Mouse (Mus musculus) embryo, embryonic 9.5 days (tissue): Measurements from ENCODE around the gene Amdhd1.

Experiments
- DNase-seq: peaks from one replicate; pipeline ENCODE4 v3.0.0-alpha.2; 2017; ENCODE audit errors: extremely low spot score

The Amdhd1 gene

DNA sequence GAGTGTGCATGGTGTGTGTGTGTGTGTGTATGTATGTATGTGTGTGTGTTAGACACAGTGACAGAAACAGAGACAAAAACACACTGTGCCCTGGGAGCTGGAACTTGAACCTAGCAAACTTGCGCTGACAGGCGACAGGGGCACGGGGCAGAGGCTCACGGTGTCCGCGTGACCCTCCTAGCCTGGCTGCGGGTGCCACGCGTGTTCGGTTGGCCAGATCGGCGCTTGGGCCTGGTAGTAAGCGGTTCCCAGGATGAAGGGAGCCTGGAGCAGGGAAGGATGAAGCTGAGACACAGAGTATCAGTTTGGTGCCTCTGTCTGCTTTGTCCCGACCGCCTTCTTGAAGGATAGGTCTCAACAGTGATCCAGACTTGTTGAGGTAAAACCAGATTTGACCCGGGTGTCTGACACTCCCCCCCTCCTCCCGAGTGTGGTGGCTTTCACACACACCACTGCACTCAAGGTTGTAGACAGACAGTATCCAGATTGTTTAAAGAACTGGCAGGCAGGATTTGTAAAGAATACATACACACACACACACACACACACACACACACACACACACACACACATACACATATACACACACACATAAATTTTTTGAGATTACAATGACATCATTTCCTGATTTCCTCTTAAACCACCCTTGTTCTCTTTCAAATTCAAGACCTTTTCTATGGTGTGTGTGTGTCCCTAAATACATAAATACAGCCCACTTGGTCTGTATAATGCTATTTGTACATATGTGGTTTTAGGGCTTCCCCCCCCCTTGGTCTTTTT lies 788 bp upstream of the Amdhd1 start, which contains the start of gene Ccdc38:
Gene Ccdc38, plus strand, starts transcription at position 202 of the 780 bp plus-strand sequence.
- peak; percentile 12 for DNase-seq

DNA sequence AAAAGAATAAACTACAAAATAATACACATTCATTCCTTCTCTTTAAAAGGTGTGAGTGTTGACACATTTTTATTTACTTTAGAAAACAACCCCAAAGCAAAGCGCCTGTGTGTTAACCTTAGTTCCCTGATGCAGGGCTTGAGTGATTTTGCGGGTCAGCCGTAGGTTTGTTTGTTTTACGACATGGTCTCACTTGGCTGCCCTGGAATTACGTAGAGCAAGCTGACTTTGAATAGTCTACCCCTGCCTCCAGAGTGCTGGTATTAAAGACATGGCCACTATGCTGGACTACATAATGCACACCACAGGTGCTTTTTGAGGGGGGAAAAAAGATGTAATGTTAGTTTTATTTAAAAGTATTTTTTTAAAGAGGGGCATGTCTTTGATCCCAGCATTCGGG lies 1.0 kb downstream of the Amdhd1 start:
- no peak for DNase-seq

DNA sequence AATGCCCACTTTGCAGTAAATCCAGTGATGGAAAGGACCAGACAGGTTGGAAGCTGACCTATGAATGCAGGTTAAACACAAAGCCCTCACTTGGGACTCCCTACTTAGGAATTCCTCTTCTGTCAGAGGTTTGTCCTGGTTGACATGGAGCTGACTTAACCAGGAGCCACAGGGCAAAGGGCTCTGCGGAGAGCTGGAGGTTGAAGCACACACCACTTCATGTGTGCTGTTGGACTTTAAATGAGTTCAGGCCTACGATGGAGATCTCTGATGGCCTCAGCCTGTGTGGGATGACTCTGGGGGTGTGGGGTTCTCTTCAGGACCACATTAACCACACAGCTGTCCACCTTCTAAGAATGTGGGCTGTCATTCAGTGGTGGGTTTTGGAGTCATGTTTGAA lies 1.5 kb downstream of the Amdhd1 start:
- no peak for DNase-seq

DNA sequence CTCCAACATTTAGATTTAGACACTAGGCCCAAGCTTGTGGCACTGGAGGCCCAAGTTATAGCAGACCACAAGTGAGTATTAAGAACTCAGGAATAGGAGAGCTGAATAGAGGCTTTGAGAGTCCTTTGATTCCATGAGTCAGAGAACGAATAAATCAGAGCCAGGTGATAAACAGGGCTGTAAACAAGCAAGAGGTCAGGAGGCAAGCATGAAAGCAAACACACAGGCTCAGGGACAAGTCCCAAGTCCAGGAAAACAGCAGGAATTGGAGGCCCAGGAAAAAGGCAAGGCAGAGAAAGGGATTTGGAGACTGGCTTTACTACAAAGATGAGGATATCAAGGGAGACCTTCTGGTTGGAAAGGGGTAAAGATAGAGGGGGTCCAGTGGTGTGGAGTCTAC lies 14.5 kb downstream of the Amdhd1 start:
- no peak for DNase-seq

DNA sequence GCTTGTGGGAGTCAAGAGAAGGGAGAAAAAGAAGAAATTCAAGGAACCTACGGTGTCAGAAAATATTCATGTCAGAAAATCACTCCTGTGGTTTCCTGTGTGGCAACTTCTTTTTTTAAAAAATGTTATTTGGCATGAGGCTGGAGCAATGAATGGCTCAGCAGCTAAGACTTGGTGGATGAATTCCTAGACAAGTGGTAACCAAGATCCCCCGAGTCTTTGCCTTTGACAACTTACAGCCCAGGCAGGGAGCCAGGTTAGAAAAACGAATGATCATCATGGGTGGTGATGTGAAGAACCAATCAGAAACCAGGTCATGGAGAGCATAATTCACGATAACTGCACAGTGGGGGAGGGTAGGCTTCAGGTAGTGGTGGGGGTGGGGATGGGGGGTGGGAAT lies 18.8 kb downstream of the Amdhd1 start:
- DNase-seq: no peak

DNA sequence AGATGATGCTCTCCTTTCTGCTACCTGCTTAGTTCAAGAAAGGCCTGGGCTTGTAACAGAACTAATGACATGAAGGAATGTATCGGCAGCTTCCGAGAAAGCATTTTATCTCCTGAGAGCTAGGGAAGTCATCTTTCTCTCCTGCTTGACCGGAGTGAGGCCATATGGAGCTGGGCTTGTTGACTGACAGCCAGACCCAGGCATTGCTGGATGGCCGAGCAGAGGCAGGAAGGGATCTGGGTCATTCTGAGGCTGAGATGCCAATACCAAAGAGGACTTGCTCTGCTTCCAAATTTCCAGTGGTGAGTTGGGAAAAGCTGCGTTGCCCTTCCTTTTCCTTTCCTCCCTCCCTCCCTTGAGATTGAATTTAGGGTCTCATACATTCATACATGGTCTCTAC lies 20.1 kb downstream of the Amdhd1 start:
- DNase-seq: no peak

DNA sequence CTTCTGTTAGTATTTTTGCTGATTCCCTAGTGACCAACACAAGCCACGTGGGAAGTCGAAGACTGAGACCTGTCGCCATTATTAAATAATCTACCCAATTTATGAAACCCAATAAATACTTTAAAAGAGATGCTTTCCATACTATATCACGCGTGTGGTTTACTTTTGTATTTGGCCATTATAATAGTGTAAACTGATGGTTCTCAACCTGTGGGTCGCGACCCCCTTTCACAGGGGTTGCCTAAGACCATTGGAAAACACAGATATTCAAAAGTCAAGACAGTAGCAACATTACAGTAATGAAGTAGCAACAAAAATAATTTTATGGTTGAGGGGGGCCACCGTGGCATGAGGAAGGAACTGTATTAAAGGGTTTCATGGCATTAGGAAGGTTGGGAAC lies 20.7 kb downstream of the Amdhd1 start:
- DNase-seq: no peak

DNA sequence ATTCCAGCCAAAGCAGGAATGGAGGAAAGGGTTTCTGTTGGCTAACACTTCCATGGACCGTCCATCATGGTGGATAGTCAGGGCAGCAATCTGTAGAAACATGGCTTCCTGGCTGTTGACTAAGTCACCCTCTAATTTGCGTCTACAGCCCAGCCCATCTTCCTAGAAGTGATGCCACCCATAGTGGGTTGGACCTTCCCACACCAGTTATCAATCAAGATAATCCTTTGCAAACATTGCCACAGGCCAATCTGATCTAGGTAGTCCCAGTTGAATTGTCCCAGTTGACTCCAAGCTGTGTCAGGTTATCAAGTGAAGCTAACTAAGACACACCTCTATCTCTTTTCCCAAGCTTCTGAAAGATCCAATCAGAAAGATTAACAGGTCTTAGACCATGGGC lies 21.2 kb downstream of the Amdhd1 start:
- DNase-seq: no peak

DNA sequence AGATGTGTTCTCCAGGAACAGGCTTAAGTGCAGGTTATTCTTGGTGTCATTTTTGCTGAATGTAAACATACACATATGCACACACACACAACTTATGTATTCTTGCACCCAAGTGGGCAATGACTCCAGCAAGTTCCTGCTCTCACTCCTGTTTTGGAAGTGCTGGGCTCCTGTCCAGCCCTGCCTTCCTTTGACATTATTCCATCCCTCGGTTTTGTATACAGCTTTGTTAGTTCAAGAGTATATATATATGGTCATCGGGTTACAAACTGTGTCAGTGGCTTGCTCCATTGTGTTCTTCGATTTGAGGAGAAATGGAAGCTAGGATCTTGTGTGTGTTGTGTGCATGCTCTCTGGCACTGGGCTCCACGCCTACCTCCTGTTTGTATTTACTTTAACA lies 21.6 kb downstream of the Amdhd1 start:
- no peak for DNase-seq

DNA sequence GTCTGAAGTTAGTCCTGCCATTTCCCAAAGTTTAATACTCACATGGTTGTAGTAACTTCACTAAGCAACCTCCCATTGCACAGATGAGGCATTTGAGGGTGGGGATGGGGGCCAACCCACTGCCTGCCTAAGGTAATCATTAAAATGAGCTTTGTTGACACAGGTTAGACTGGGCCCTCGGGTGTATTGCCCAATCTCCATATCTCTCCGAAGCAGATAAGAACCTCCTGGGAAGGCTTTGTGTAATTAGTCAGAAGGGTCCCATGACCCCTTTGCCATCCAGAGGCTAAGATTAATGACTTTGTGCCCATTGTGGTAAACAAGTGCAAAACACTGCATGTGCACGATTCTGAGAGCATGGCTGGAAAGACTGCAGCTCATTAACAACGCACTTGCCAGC lies 22.1 kb downstream of the Amdhd1 start:
- no peak for DNase-seq

DNA sequence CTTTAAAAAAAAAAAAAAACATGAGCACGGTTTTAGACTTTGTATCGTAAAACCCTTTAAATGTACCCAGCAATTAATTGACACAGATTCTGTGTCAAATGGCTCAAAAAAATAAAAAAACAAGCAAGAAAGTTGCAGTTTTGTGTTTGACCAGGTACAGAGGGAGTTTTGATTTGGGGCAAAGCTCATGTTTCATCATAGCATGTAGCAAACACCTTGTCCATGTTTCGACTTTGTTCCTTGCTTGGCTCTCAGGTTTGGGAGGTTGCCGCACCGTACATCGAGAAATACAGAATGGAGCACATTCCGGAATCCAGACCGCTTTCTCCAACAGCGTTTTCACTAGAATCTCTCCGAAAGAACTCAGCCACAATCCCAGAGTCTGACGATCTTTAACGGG lies 23.9 kb downstream of the Amdhd1 start:
- no peak for DNase-seq

DNA sequence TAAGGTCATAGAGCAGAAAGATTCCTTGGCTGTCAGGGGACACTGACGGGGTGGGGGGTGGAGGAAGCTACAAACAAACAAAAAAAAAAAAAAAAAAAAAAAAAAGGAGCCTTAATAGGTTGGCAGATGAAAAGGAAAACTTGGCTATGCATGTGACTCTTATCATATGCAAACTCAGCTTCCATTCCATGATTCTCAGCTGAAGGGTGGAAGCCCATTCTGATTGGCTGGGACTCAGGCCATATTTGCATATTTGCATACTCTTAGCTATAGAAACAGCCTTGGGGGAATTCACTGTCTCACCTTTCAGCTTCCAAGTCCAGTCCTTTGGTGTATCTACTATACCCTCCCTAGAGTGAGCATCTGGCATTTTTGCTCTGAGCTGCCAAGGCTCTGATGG lies 24.4 kb downstream of the Amdhd1 start:
- DNase-seq: no peak

DNA sequence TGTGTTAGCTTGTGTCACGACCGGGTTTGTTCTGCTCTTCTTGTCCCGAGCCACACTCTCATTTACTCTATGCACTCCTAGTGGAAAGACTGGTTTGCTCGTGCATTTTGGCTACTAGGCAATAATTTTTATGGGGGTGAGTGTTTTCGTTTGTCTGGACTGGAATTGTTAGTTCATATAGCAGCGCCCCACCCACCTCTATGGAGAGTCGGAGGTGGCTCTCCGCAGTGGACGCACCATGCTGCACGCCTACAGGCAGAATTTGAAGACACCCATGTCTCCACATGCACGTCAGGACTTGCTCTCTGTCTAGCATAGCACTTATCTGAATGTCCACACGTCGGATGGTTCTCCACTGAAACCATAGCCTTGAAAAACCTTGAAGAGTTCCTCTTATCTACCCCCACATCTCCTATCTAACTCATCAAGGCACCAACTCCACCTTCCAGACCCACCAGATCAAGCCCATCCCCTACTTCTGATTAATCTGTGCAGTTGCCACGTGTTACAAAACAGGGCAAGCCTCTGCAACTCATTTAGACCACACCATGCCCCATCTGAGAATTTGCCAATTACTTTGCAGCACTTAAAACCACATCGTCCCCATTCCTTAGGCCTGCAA lies 30.2 kb downstream of the Amdhd1 start:
- DNase-seq: no peak

DNA sequence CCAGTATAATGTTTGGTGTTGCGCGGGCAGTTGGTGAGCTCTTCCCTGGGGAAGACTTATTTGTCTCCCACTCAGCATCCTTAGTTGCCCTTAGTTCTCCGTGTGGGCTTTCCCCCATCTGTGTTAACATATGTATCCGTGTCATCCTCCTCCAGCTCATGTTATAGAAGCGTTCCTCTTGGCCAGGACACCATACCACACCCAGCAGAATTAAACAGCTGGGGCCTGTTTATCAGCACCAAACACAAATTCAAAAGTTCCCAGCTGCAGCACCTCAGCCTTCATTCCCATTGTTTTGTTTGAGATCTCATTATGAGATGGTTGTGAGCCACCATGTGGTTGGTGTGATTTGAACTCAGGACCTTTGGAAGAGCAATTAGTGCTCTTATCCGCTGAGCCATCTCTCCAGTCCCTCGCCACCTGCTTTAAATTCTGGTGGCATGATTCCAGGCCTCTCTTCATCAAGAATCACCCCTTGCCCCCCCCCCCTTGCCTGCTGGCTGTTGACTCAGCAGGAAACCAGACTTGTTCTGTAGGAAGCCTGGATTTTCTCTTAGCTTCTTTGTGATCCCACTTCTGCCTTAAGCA lies 31.4 kb downstream of the Amdhd1 start:
- DNase-seq: no peak

DNA sequence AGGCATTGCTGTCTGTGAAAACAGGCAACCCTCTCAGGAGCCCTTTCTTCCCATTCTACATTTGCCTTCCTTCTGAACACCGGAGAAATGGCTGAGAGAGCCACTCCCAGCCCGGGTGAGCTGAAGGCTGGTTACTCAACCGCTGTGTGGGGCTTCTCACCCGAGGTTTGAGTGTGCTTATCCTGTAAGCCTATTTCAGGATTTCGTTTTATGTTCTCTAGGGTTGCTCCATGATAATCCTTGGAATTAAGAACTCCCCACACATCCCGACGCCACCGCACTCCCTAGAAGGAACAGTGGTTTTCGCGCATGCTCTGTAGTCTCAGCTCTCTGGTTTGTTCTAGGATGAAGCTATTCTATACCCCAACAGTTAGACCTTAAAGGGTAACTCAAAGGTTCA lies 38.5 kb downstream of the Amdhd1 start:
- DNase-seq: no peak

DNA sequence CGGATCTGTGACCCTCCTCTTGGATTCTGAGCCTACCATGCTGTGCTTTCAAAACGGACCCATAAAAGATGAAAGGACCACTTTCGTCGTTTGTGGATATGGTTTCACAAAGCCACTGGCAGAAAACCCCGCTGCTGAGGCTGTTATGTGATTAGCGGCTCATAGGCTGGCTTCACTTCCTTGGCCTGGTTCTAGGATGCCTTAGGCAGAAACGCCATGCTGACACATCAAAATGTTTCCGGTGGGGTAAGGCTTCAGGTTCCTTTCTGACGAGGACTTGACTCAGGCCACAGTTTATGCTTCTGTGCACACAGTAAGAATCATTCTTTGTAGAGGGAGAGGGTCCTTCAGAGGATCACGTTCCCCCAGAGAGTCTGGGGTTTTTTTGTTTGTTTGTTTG lies 39.0 kb downstream of the Amdhd1 start:
- no peak for DNase-seq

DNA sequence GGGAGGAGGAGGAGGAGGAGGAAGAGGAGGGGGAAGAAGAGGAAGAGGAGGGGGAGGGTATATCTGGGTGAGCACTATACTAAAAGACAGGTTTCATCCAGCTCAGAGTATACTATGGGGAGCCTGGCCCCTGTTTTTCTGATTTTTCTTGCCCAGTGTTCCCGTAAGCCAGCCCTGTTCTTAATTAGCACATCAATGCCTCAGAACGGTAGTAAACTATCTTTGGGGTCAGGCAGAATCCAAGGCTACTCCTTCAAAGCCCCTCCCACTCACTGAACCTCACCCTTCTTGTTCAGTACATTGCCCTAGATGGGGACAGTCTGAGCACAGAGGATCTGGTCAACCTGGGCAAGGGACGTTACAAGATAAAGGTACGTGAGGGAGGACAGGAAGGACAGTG lies 49.4 kb downstream of the Amdhd1 start:
- no peak for DNase-seq

DNA sequence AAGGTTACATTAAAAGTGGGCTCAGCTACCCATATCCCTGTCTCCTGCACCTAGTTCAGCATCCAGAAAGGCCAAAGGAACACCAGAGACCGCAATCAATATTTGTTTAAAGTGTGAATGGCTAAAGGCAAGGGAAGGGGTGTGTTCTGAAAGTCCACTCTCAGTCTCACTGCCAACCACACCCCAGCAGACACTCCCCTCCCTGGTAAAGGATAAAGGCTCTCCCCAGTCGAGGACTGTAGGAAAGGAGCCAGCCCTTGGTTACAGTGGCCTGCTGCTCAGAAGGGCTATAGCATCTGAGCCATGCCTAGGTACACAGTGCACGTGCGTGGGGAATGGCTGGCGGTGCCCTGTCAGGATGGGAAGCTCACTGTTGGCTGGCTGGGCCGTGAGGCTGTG lies 51.0 kb downstream of the Amdhd1 start:
- no peak for DNase-seq

DNA sequence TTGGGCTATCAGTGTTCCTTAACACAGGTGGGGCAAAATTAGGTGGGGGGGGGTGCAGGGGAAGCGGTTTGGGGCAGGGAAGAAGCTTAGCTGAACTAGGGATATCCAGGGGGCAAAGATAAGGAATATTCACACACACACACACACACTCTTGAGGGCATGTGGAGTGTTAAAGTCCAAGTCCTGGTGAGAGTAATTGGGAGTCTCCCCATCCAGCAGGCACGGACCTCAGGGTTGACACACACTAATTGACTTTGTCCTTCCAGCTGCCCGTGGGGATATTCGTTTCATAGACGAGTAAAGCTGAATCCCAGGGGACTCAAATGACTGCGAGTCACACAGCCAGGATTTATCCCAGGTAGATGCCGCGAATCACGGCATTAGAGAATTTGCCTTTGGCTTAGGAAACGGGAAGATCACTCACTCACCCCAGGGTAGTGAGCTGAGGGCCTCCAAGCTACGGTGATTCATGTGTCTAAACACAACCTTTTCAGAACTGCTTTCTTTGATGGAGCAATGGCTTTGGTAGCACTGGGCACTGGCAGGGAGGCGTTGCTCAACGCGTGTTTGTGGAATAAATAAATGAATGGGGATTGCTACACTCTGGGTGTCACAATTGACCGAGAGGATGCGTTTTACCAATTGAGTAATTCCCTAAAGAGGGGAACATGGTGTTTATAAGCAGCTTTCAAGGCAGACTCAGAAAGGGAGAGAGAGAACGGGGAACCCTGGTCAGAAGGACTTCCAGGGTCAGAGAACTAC lies 51.6 kb downstream of the Amdhd1 start, which contains the start of gene Hal:
Gene Hal, plus strand, starts transcription at position 703 of the 762 bp plus-strand sequence.
- no peak for DNase-seq

DNA sequence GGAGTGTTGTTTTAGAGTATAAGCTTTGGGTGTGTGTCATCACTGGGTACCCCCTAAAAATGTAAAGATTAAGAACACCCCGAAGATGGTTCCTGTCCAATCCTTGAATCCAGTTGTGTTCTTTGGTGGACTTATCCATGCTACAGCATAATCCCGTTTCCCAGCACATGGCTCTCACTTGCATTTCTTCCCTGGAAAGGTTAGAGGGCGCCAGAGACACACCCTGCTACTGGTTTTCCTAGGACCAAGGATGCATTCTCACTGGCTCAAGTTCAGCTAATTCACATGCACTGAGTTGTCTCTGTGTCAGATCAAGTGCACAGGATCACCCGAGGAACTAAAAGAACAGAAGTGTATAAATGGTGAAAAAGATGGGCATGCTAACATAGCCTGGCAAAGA lies 53.2 kb downstream of the Amdhd1 start:
- DNase-seq: peak; percentile 61

DNA sequence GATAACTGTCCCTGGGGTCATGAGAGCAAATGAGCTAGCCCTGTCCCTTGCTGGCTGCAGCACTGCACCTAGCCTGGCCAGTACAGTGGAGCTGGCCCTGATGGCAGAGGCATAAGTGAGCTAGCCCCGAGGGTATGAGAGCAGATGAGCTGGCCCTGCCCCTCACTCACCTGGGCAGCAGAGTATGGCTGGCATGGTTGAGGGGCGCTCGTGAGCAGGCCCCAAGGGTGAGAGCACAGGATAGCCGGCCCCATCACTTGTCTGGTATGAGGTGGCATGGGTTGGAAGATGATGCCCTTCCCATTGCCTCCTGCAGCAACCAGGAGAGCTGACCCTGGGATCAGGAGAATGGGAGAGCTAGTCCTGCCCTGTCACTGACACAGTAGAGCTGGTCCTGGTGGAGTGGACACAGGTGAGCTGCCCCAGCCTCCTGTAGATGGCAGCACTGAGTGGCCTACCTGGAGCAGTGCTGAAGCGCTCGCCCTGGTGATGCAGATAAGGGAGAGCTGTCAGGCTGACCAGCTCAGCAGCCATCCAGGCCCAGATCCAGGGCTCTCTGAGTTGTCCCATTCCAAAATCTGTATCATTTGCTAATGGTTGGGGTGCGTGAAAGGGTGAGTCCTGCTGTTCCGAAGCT lies 54.7 kb downstream of the Amdhd1 start:
- peak; percentile 26 for DNase-seq

DNA sequence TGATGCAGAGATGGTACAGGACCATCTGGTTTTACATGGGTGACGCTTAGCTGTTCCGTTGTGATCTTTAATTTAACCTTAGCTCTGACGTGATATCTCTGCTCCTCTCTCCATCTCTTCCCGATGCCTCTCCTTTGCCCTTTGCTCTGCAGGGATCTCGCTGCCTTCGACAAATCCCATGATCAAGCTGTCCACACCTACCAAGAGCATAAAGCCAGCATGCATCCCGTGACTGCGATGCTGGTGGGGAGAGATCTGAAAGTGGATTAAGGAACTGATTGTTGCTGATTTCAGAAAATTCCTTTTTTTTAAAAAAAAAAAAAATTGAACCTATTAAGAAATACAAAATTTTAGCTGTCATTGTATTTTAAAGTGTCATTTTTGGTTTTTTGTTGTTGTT lies 55.3 kb downstream of the Amdhd1 start:
- DNase-seq: no peak
